Mouse (Mus musculus): ENCODE results near the gene Akp3. TPM values are rescaled to one million over a fixed set of nuclear protein-coding genes. Genes with fewer than 3 reads are reported as not detected.

Gene Akp3
- polyA plus RNA-seq, 1 experiment = not detected

- Histone ChIP-seq H3K27ac (ENCODE audit: insufficient read depth, low read length) (no peak overlapping the region), H3K4me1 (ENCODE audit: control insufficient read depth, insufficient read depth, low read length) (peaks cover 3% of the 10 kb centered on the region; the same call in 1 of the 2 replicates), H3K4me3 (ENCODE audit: insufficient read depth, low read length) (no peak overlapping the region)
- no peak for TF ChIP-seq CTCF (IDR thresholded peaks at IDR 0.05; ENCODE audit: borderline replicate concordance, insufficient read depth, low read length)
- no peak for TF ChIP-seq POLR2A (IDR thresholded peaks at IDR 0.05; ENCODE audit: low read depth, low read length)
Measured at GRCm38 (mm10) chr1:87171312-87171711, 46.5 kb downstream of the Akp3 start.

- H3K4me1 ChIP-seq (ENCODE audit: control insufficient read depth, insufficient read depth, low read length) = peaks cover 3% of the 10 kb centered on the region; the same call in 1 of the 2 replicates
- TF ChIP-seq CTCF (IDR thresholded peaks at IDR 0.05; ENCODE audit: borderline replicate concordance, insufficient read depth, low read length) (no peak), POLR2A (IDR thresholded peaks at IDR 0.05; ENCODE audit: low read depth, low read length) (no peak)
Measured at GRCm38 (mm10) chr1:87172316-87172715, 47.5 kb downstream of the Akp3 start.

GRCm38 (mm10) chr1:87174006-87174955 lies 49.5 kb downstream of the Akp3 start:
- peaks cover 3% of the 10 kb centered on the region; the same call in 1 of the 2 replicates for H3K4me1 ChIP-seq (ENCODE audit: control insufficient read depth, insufficient read depth, low read length)
- H3K27ac ChIP-seq (ENCODE audit: insufficient read depth, low read length) = no peak overlapping the region
- TF ChIP-seq CTCF (IDR thresholded peaks at IDR 0.05; ENCODE audit: borderline replicate concordance, insufficient read depth, low read length) (no peak; the same call in 1 of the 2 replicates), POLR2A (IDR thresholded peaks at IDR 0.05; ENCODE audit: low read depth, low read length) (no peak)
- no peak overlapping the region for H3K4me3 ChIP-seq (ENCODE audit: insufficient read depth, low read length)

More at GRCm38 (mm10) chr1:87172316-87172715, 47.5 kb downstream of the Akp3 start:
- Histone ChIP-seq H3K4me3 (ENCODE audit: insufficient read depth, low read length) (no peak overlapping the region), H3K27ac (ENCODE audit: insufficient read depth, low read length) (no peak overlapping the region)

- no peak for TF ChIP-seq POLR2A (IDR thresholded peaks at IDR 0.05; ENCODE audit: low read depth, low read length)
- TF ChIP-seq CTCF (IDR thresholded peaks at IDR 0.05; ENCODE audit: borderline replicate concordance, insufficient read depth, low read length) = peak; percentile 25; the same call in 1 of the 2 replicates
- Histone ChIP-seq H3K4me1 (ENCODE audit: control insufficient read depth, insufficient read depth, low read length) (peaks cover 10% of the 10 kb centered on the region), H3K4me3 (ENCODE audit: insufficient read depth, low read length) (no peak overlapping the region), H3K27ac (ENCODE audit: insufficient read depth, low read length) (no peak overlapping the region)
Measured at GRCm38 (mm10) chr1:87175852-87176292, 51.1 kb downstream of the Akp3 start.

Other genes starting within 250 kb of the Akp3 start
- not detected in 2 replicates for gene Alppl2, start 35.0 kb upstream of the Akp3 start, polyA plus RNA-seq (2011; ENCODE audit: insufficient read length, low read depth, missing spikeins)
- not detected in 2 replicates for gene Alpi, start 23.4 kb upstream of the Akp3 start, polyA plus RNA-seq (2011; ENCODE audit: insufficient read length, low read depth, missing spikeins)
- not detected in 2 replicates for gene Ecel1, start 31.5 kb downstream of the Akp3 start, polyA plus RNA-seq (2011; ENCODE audit: insufficient read length, low read depth, missing spikeins)
- not detected in 2 replicates for gene Prss56, start 58.3 kb downstream of the Akp3 start, polyA plus RNA-seq (2011; ENCODE audit: insufficient read length, low read depth, missing spikeins)
- not detected in 2 replicates for gene Chrnd, start 65.6 kb downstream of the Akp3 start, polyA plus RNA-seq (2011; ENCODE audit: insufficient read length, low read depth, missing spikeins)
- gene Chrng, start 79.7 kb downstream of the Akp3 start, polyA plus RNA-seq (2011; ENCODE audit: insufficient read length, low read depth, missing spikeins) = not detected in 2 replicates
- 172 and 190 TPM in 2 replicates for gene Eif4e2, start 88.9 kb downstream of the Akp3 start, polyA plus RNA-seq (2011; ENCODE audit: insufficient read length, low read depth, missing spikeins)
- 0.38 and 0.49 TPM in 2 replicates for gene Efhd1, start 139.4 kb downstream of the Akp3 start, polyA plus RNA-seq (2011; ENCODE audit: insufficient read length, low read depth, missing spikeins)
- gene Gigyf2, start 202.0 kb downstream of the Akp3 start, polyA plus RNA-seq (2011; ENCODE audit: insufficient read length, low read depth, missing spikeins) = 76.1 and 82.9 TPM in 2 replicates

All from embryonic fibroblast, embryonic 13.5 days (primary cell).